Mouse (Mus musculus) adrenal gland, postnatal 0 days (tissue): Measurements from ENCODE around the gene Itih4. TPM values are rescaled to one million over a fixed set of nuclear protein-coding genes. Genes with fewer than 3 reads are reported as not detected.

ENCODE experiments used
- polyA plus RNA-seq: library from polyadenylated mRNA; unstranded; fragments of >200 nt; fragmentation: Nextera tagmentation; extraction: Ambion mirVana; gene quantifications from 2 replicates; pipeline ENCODE4 v1.2.1, GENCODE M21; 2015

The Itih4 gene
- polyA plus RNA-seq = 12.1 and 20.6 TPM in 2 replicates

GRCm38 (mm10) chr14:30886204-30886603 is at the start of gene Itih4:
Gene Itih4, plus strand, starts transcription at chr14:30886476.

GRCm38 (mm10) chr14:30878958-30879571 is 7.2 kb upstream of the Itih4 start, which contains the start of gene Mustn1:
Gene Mustn1, plus strand, starts transcription at chr14:30879200.

DNA sequence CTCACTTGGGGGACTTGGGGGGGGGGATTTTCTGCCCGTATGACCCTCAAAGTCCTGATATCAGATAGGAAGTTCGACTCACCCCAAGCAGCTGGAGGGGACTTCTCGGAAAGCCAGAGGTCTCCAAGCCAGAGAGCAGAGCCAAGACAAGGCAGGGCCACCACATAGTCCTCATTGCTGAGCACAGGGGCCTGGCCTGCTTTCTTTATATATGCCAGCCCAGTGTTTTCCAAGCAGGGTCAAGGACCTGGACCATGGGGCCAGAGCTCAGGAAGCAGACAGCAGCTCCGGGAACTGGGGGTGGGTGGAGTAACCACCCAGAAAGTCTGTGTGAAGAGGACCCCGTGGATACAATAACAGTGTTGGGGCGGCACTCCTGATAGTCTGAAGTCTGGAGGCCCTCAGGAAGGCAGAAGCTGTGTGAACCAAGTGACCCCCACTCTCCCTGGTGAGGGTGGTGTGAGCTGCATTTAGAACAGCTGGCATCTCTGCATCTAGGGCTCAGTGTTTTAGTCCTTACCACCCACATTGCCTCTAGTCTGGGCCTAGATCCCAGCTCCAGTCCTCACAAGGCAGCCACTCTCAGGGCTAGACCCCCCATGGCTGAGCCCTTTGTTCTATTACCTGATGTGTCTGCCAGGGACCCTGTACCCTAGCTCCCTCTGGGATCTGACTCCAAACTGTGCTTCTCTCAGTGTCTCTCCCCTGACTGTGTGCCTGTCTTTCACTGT is 37.3 kb downstream of the Itih4 start, which contains the start of gene Itih3:
Itih3 (minus strand) TSS at position 386 of the 731 bp plus-strand sequence.

GRCm38 (mm10) chr14:30943038-30943437 is 56.8 kb downstream of the Itih4 start, which contains the start of gene Itih1:
Gene Itih1, minus strand, starts transcription at chr14:30943289.

DNA sequence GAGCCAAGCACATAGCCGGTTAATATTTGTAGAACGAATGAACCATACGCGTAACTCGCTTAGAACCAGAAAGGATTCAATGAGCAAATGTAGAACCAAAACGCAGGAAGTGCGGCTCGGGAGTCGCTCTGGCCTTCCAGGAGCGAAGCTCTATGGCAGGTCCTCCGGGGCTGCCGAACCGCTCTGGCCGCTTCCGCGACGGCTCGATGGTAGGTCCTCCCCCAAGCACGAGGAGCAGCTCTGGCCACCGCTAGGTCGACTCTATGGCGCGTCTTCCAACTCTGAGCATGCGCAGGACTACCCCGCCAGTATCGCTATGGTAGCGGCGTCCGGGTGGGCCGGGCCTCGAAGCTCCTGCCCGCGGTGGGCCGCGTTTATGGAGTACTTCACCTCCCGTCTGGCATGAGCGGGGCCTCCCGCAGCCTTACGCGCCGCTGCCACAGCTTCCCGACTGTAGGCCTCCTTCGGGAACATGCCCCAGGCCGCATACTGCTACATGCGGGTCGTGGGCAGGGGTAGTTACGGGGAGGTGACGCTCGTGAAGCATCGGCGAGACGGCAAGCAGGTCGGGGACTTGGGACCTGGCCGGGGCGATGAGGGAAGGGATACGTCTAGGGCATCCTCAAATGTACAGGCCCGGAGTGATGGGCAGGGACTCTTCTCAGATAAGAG is 65.0 kb downstream of the Itih4 start, which contains the start of gene Nek4:
Nek4 (plus strand) TSS at position 224 of the 672 bp plus-strand sequence.

Other genes starting within 250 kb of the Itih4 start
- 18.9 and 32.4 TPM in 2 replicates for gene Rft1, start 232.1 kb upstream of the Itih4 start, polyA plus RNA-seq
- gene Sfmbt1, start 171.6 kb upstream of the Itih4 start, polyA plus RNA-seq = 6.5 and 9.1 TPM in 2 replicates
- gene Tmem110, start 60.9 kb upstream of the Itih4 start, polyA plus RNA-seq = 13.4 and 14.1 TPM in 2 replicates
- 10.4 and 11.5 TPM in 2 replicates for gene Mustn1, start 7.3 kb upstream of the Itih4 start, polyA plus RNA-seq
- gene Itih3, start 37.3 kb downstream of the Itih4 start, polyA plus RNA-seq = 37.4 and 49.1 TPM in 2 replicates
- gene Itih1, start 56.8 kb downstream of the Itih4 start, polyA plus RNA-seq = 4.4 and 5.1 TPM in 2 replicates
- gene Nek4, start 64.9 kb downstream of the Itih4 start, polyA plus RNA-seq = 6.0 and 8.5 TPM in 2 replicates
- 83.1 and 91.9 TPM in 2 replicates for gene Glt8d1, start 114.9 kb downstream of the Itih4 start, polyA plus RNA-seq
- 938 and 1,152 TPM in 2 replicates for gene Spcs1, start 115.2 kb downstream of the Itih4 start, polyA plus RNA-seq
- 55.7 and 64.4 TPM in 2 replicates for gene Pbrm1, start 132.7 kb downstream of the Itih4 start, polyA plus RNA-seq
- 44.1 and 67.6 TPM in 2 replicates for gene Gnl3, start 132.7 kb downstream of the Itih4 start, polyA plus RNA-seq
- gene Smim4, start 242.5 kb downstream of the Itih4 start, polyA plus RNA-seq = 228 and 387 TPM in 2 replicates
- 91.1 and 124 TPM in 2 replicates for gene Nt5dc2, start 244.6 kb downstream of the Itih4 start, polyA plus RNA-seq